Mouse (Mus musculus) stomach, embryonic 14.5 days (tissue): ENCODE results near the gene Actrt3. TPM values are rescaled to one million over a fixed set of nuclear protein-coding genes. Genes with fewer than 3 reads are reported as not detected.

Experiments
- ATAC-seq: fragments of 200-750 bp; cut with Nextera tagmentation; 2 replicates; pipeline ENCODE4 v1.8.0; 2017; ENCODE audit warnings: low read depth, moderate TSS enrichment; ENCODE audit not compliant: insufficient number of reproducible peaks, insufficient read depth, low FRiP score
- H3K27ac ChIP-seq: fragments of 300-500 bp; sonication (generic); 2 replicates; pipeline ENCODE4 v1.5.1; 2014; ENCODE audit warnings: mild to moderate bottlenecking, low read length, moderate library complexity, mixed read lengths
- H3K27me3 ChIP-seq: fragments of 300-500 bp; sonication (generic); 2 replicates; pipeline ENCODE4 v1.6.1; 2014; ENCODE audit warnings: low read length, control low read depth, mixed read lengths; ENCODE audit not compliant: control insufficient read depth, insufficient read depth
- H3K36me3 ChIP-seq: fragments of 300-500 bp; sonication (generic); 2 replicates; pipeline ENCODE4 v1.6.1; 2014; ENCODE audit warnings: mild to moderate bottlenecking, control low read depth, low read length, moderate library complexity, mixed read lengths; ENCODE audit not compliant: control insufficient read depth, insufficient read depth
- H3K4me1 ChIP-seq: fragments of 300-500 bp; sonication (generic); 2 replicates; pipeline ENCODE4 v1.6.1; 2014; ENCODE audit warnings: low read length, control low read depth, mixed read lengths; ENCODE audit not compliant: control insufficient read depth, insufficient read depth
- H3K4me2 ChIP-seq: fragments of 300-500 bp; sonication (generic); replicated peaks from 2 replicates; pipeline ENCODE4 v1.6.1; 2014; ENCODE audit warnings: low read depth, low read length, control low read depth
- H3K4me3 ChIP-seq: fragments of 300-500 bp; sonication (generic); 2 replicates; pipeline ENCODE4 v1.5.1; 2014; ENCODE audit warnings: low read depth, low read length, control low read depth
- H3K9ac ChIP-seq: fragments of 300-500 bp; sonication (generic); replicated peaks from 2 replicates; pipeline ENCODE4 v1.6.1; 2014; ENCODE audit warnings: low read depth, mild to moderate bottlenecking, control low read depth, low read length, moderate library complexity, mixed read lengths
- H3K9me3 ChIP-seq: fragments of 300-500 bp; sonication (generic); 2 replicates; pipeline ENCODE4 v1.6.1; 2016; ENCODE audit warnings: low read depth, low read length, control low read depth; ENCODE audit not compliant: control insufficient read depth
- WGBS: fragments of 180-500 bp; shearing (Covaris S2); extraction: QIAGEN DNeasy Blood & Tissue Kit; methylation state at CpG from one replicate; pipeline ENCODE4 v1.1.7; 2014; 5-methylcytosine and 5-hydroxymethylcytosine counted together
- polyA plus RNA-seq: library from polyadenylated mRNA; unstranded; fragments of >200 nt; fragmentation: Nextera tagmentation; extraction: Ambion mirVana; gene quantifications from 2 replicates; pipeline ENCODE4 v1.2.1, GENCODE M21; 2014

The Actrt3 gene
- polyA plus RNA-seq, 1 experiment from 2014 or later, result not detected

DNA sequence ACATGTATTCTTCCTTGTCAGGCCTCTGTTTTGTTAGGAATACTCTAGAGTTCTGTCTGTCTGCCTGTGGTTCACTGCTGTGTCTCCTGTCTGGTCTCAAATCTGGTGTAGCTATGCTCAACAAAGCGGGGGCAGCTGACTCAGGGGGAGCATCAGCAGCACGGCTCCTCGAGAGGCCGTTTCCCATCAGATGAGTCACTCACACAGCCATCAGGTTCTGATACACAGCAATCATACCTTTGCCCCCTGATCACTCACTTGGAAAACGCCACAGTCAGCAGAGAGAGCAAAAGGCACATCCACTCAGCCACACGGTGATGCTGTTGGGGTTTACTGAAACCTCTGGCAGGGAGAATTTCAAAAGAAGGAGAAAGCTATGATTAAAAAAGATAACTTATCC is 46.0 kb downstream of the Actrt3 start:
- no peak for ATAC-seq
- Histone ChIP-seq H3K9ac (no peak overlapping the region), H3K36me3 (no peaks in the 10 kb centered on the region), H3K9me3 (no peaks in the 10 kb centered on the region), H3K27ac (no peak overlapping the region), H3K27me3 (no peaks in the 10 kb centered on the region), H3K4me3 (no peak overlapping the region), H3K4me2 (no peak overlapping the region), H3K4me1 (no peaks in the 10 kb centered on the region)
- WGBS, result 73% methylated on average over 6 of the region's 6 CpGs

DNA sequence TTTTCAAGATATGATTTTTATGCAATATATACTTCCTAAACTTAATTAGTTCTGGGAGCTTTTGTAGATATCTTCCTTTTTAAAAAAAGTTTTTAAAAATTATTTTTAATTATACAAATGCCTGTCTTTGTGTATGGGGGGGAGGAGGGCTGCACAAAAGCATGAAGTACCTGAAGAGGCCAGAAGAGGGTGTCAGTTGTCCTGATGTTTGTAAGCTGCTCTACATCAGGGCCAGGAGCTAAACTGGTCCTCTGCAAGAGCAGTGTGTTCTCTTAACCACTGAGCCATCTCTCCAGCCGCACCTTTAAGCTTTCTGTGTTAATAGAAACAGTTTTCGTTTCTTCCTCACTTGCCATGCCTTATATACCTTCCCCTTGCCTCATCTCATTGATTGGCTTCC is 49.5 kb downstream of the Actrt3 start:
- Histone ChIP-seq H3K4me2 (no peak overlapping the region), H3K9ac (no peak overlapping the region), H3K27ac (no peak overlapping the region), H3K4me3 (no peak overlapping the region), H3K27me3 (no peaks in the 10 kb centered on the region), H3K36me3 (no peaks in the 10 kb centered on the region), H3K9me3 (no peaks in the 10 kb centered on the region), H3K4me1 (peaks cover 5% of the 10 kb centered on the region; the same call in 1 of the 2 replicates)
- 66% methylated on average over 2 of the region's 2 CpGs for WGBS
- ATAC-seq, result no peak

DNA sequence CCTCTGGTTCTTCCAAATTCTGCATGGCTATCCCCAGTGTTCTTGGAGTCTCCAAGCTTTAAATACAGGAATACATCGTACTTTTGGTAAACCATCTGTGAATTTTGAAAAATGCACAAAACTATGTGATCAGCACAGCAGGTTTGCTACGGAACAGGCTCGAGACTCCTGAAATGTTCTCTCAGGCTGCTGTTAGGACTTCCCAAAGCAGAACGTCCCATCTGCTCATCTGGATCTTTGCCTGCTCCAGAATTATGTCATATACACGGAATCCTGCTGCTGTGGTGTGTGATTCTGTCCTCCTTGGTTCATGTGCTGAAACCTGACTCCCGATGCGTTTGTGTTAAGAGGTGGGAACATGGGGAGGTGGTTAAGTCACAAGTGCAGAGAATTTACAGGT is 50.8 kb downstream of the Actrt3 start:
- no peak overlapping the region for H3K9ac ChIP-seq
- ATAC-seq, result no peak
- WGBS, result 48% methylated on average over 7 of the region's 7 CpGs
- no peak overlapping the region for H3K27ac ChIP-seq
- no peaks in the 10 kb centered on the region for H3K9me3 ChIP-seq
- H3K27me3 ChIP-seq, result no peaks in the 10 kb centered on the region
- peaks cover 5% of the 10 kb centered on the region; the same call in 1 of the 2 replicates for H3K4me1 ChIP-seq
- H3K36me3 ChIP-seq, result no peaks in the 10 kb centered on the region
- no peak overlapping the region for H3K4me2 ChIP-seq
- no peak overlapping the region for H3K4me3 ChIP-seq

DNA sequence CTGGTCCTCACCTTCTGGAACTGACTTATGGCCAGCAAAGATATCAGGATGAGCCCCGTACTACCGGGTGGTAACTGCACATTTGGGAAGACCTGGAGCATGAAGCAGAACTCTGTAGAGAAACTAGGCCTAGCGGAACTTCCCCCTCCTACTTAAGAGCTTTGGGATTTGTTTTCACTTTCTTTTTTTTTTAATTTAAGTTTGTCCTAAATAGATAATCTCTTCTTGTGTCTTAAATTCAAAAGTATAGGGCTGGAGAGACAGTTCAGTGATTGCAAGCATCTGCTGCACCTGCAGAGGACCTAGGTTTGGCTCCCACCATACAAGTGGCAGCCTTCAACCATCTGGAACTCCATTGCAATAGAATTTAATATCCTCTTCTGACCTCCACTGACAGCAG is 51.8 kb downstream of the Actrt3 start, which contains the start of gene Mecom:
Gene Mecom (minus strand): TSS at position 101 of the 400 bp plus-strand sequence.
- Histone ChIP-seq H3K4me2 (no peak within 1 kb of the TSS), H3K4me1 (peaks cover 5% of the 10 kb centered on the region; the same call in 1 of the 2 replicates), H3K27me3 (no peaks in the 10 kb centered on the region), H3K27ac (no peak within 1 kb of the TSS), H3K4me3 (no peak within 1 kb of the TSS), H3K9me3 (no peaks in the 10 kb centered on the region), H3K9ac (no peak within 1 kb of the TSS), H3K36me3 (no peaks in the 10 kb centered on the region)
- no peak for ATAC-seq
- 88% methylated on average over 3 of the region's 3 CpGs for WGBS

Other genes with a start within 250 kb of the Actrt3 start
- 85.8 and 101 TPM in 2 replicates for gene Mecom, start 51.9 kb downstream of the Actrt3 start, polyA plus RNA-seq
- 28.5 and 30.2 TPM in 2 replicates for gene Mynn, start 2.1 kb upstream of the Actrt3 start, polyA plus RNA-seq
- not detected in 2 replicates for gene Lrriq4, start 44.6 kb upstream of the Actrt3 start, polyA plus RNA-seq
- 1.1 and 1.4 TPM in 2 replicates for gene Lrrc34, start 47.9 kb upstream of the Actrt3 start, polyA plus RNA-seq
- 0.39 and 1.4 TPM in 2 replicates for gene Lrrc31, start 99.9 kb upstream of the Actrt3 start, polyA plus RNA-seq
- not detected in 2 replicates for gene Samd7, start 146.4 kb upstream of the Actrt3 start, polyA plus RNA-seq
- gene Sec62, start 192.9 kb upstream of the Actrt3 start, polyA plus RNA-seq, result 101 and 106 TPM in 2 replicates